Mouse (Mus musculus): ENCODE data around the gene Fignl1.

Fignl1 gene

GRCm38 (mm10) chr11:11832755-11833084 is 24.0 kb upstream of the Fignl1 start:
- DNase-seq (ENCODE audit: low spot score in 2 of 2) = no peak

DNA sequence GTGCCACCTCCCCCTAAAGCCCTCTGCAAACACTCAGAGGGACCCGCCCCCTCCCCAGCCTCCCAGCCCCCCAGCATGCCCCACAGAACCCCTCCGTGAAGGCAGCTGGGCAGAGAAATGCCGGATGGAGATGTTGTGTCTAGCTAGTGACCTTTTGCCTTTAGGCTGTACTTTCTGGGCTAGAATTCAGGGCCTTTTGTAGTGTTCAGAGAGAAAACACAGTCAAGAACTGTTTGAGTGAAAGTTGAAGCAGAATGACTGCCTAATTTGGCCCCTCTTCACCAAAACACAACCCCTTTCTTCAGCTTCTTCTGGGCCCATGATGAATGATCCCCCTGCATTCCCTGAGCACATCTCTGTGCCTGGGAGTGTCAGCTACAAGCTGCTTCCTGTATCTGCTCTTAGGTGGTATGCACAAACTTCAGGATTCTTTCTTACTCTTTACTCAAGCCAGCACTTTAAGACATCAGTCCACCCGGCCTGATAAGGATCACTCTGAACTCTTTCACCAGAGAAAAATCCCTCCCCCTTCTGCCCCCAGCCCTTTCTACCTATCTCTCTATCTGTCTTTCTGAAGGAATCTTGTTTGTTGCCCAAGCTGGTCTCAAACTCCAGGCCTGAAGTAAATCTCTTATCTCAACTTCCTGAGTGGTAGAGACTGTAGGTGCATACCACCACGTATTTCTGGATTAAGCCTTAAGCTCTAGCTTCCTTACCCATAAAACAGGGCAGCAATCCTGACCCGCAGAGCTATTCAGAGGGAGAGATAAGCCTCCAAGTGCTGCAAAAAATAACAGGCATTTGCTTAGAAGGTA is 23.4 kb upstream of the Fignl1 start:
- DNase-seq (ENCODE audit: low spot score in 2 of 2) = no peak

GRCm38 (mm10) chr11:11831526-11831925 is 22.8 kb upstream of the Fignl1 start:
- no peak for DNase-seq (ENCODE audit: low spot score in 2 of 2)

- no peak for DNase-seq (ENCODE audit: low spot score in 2 of 2)
Observed at GRCm38 (mm10) chr11:11830884-11831495, 22.2 kb upstream of the Fignl1 start.

GRCm38 (mm10) chr11:11829161-11830000 is 20.6 kb upstream of the Fignl1 start:
- no peak for DNase-seq (ENCODE audit: low spot score in 2 of 2)

DNA sequence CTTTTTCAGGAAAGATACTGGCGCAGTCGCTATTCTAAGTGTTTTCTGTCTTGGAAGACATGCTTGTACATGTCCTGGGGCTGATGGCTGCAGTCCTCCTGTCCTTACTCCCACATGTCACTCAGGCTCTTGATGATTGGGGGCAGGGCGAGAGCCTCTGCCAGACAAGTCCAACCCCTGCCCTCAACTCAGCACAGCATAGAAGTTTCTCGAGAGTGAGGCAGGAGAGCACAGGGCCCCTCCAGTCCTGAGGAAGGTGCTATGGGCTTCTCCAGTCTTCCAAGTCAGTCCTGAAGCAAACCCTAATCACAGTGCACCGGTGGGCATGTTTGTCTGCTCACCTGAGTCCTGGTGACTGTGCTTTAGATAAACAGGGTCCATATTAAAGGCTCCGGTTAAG is 20.0 kb upstream of the Fignl1 start:
- no peak for DNase-seq (ENCODE audit: low spot score in 2 of 2)

- no peak for DNase-seq (ENCODE audit: low spot score in 2 of 2)
Observed at GRCm38 (mm10) chr11:11828251-11828650, 19.5 kb upstream of the Fignl1 start.

- no peak for DNase-seq (ENCODE audit: low spot score in 2 of 2)
Observed at GRCm38 (mm10) chr11:11826475-11826874, 17.7 kb upstream of the Fignl1 start.

DNA sequence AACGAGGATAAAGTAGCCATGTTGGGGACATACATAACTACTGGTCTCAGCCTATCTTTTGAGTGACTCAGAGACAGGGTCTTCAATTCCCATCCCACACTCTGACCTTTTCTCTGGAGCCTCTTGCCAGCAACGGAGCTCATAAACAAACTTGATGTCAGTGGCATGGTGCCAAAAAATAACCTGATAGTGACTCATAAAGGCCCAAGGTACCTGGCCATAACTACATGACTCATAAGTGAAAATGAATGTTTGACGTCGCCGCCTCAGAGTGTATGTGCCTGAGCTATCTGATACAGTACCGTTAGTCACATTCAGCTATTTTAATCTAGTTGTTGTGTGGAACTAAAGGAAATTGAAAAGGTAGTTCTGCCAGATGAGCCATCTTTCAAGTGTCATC is 16.9 kb upstream of the Fignl1 start:
- no peak for DNase-seq (ENCODE audit: low spot score in 2 of 2)

DNA sequence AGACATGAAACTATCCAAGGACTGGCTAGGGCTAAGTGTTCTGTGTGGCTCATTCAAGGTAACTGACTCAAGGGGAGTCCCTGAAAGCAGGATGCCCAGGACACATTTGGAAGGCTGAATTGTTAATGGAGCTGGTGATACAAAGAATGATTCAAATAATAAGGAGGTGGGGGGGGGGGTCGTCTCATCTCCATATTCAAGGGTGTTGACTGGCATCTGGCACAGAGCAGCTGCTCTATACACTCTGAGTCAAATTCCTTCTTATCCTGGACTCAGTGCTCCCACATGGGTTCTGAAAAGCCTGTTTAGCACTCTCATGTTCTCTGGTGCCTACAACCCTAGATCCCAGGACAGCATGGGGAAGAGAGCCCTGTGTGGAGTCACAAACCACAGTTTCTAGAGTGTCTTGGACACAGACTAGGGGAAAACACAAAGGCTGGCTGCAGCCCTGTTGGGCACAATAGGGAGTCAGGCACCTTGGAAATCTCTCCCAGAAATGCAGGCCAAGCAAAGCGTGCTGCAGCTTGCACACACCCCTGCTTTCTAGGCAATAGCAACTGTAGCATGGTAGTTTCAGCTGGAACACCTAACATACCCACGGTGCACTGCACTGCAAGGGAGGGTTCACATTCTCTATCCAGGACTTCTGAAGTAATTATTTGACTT is 16.3 kb upstream of the Fignl1 start:
- DNase-seq (ENCODE audit: low spot score in 2 of 2) = no peak

DNA sequence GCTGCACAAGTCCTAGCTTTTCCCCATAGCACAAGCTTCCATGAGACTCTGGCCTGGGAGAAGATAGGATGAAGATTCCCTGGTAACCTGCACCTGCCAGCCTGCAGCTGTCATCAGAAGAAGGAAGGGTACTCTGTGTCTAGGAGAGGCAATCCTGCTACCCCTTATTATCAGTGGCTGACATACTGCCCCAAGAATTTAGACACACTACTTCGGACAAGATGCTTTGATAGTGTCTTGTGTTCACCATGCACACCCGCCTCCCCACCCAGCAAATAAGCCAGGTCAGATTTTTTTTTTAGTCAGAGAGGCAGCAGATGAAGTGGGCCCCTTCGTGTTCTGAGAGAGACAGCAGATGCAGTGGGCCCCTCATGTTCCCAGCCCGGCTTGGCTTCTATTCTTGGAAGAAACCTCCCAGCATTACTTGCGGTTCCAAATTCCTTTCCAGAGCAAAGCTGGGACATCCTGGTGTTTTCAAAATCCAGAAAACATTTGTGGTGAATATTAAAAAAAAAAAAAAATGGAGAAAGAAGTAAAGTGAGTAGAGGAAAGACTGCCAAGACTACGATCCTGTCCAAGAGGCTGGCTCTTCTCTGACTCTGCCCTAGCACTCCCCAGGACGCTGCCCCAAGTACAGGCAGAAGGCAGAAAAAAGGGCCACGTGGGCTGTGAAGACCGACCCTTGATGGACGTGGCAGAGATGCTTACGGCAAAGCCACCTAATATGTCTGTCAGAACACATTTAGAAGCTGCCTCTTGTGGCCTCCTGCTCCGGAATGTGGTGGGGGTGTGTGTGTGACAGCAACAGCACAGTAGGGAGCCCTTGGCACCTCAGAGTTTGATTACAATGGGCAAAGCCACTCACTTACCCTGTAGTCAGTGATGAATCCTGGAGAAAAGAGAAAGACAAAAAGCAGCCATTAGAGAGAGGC is 15.5 kb upstream of the Fignl1 start:
- no peak for DNase-seq (ENCODE audit: low spot score in 2 of 2)

GRCm38 (mm10) chr11:11822181-11823095 is 13.7 kb upstream of the Fignl1 start:
- DNase-seq (ENCODE audit: low spot score in 2 of 2) = no peak

DNA sequence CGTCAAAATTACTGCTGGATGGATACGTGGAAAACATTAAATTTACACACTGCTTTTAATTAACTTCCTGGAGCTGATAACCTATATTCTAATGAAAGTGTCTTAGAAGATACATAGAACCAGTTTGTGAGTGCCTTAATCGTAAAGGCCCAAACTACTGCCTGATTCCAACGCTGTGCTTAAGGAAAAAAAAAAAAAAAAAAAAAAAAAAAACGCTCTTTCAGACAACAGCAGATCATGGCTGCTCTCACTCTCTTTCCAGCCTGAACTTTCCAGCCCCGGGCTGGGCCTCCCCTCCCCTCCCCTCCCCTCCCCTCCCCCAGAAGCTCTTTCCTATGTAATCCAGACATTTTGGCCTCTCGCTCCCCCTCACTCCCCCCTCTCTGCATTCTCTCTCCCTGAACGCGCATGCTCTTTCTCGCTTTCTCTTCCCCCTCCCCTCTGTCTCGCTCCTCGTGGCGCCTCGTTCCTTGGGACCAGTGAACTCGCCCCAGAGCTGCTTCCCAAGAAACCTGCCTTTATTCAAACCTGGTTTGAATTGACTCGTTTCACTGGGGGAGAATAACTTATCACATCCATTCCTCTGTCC is 12.7 kb upstream of the Fignl1 start:
- no peak for DNase-seq (ENCODE audit: low spot score in 2 of 2)

DNA sequence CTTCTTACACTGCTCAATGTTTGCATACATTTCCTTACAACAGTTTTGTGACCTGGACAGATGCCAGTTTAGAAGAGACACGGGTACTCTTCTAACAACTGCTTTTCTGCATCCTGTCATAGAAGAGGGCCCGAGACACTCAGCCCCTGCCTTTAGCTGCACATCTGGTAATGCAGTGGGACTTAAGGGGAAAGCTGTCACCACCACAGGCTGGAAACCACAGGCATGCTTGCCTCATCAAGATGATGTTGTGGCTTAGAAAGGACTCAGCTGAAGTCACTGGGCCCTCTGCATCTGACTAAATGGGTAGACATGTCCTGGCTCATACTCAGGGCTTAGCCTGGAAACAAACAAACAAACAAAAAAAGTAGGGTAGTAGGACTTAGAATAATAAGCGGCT is 12.0 kb upstream of the Fignl1 start:
- DNase-seq (ENCODE audit: low spot score in 2 of 2) = no peak

DNA sequence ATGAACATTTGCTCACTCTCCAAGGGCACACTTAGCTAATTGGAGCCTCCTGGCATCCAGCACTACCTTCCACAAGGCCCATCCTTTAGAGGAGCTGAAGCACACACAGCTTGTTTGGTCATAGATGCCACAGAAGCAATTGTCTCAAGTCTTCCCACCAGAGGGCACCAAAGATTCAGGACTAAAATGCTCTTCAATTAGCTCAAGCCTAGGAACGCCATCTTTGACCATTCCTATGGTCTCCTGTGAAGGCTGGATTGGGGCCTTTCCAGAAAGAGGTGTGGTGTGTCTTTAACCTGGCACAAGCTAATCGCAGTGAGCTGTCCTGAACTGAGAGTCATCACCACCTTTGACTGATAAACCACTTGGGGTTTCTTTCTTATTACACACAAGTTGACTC is 11.5 kb upstream of the Fignl1 start:
- peak; percentile 56 to 67 for DNase-seq (ENCODE audit: low spot score in 2 of 2)

- DNase-seq (ENCODE audit: low spot score in 2 of 2) = no peak
Observed at GRCm38 (mm10) chr11:11819206-11819605, 10.4 kb upstream of the Fignl1 start.

DNA sequence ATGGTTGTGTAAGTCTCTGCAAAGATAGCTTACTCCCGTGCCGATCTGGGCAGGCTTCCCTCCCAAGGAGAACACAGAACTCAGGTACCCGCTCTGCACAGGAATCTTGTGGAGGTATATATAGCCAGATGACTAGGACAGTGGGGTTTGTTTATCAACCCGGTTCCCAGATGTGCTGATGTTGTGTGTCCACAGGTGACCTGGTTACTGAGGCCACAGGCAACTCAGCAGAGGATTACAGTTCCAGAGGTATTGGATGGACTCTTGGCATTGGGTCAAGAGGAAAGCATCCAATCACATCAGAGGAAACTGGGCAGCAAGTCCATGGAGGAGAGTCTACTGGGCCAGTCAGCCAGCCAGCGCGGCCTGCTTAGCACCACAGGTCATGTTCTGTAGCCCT is 10.0 kb upstream of the Fignl1 start:
- no peak for DNase-seq (ENCODE audit: low spot score in 2 of 2)

DNA sequence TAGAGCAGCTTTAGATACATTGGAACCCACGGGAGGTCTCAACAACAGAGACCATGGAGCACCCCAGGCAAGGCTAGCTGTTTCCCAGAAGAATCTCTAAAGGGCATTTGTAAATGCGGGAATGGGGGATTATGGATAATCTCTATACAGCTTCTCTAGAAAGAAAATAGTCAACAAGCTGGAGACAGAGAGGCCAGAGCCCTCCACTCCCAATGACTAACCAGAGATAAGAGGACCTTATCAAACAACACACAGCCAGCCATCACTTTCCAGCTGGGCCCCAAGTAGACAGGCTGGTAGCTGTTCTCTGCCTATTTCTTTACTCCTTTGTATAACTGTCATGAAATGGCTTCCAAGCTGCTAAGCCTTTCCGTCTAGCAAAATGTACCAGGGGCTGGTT is 7.0 kb upstream of the Fignl1 start:
- DNase-seq (ENCODE audit: low spot score in 2 of 2) = no peak

DNA sequence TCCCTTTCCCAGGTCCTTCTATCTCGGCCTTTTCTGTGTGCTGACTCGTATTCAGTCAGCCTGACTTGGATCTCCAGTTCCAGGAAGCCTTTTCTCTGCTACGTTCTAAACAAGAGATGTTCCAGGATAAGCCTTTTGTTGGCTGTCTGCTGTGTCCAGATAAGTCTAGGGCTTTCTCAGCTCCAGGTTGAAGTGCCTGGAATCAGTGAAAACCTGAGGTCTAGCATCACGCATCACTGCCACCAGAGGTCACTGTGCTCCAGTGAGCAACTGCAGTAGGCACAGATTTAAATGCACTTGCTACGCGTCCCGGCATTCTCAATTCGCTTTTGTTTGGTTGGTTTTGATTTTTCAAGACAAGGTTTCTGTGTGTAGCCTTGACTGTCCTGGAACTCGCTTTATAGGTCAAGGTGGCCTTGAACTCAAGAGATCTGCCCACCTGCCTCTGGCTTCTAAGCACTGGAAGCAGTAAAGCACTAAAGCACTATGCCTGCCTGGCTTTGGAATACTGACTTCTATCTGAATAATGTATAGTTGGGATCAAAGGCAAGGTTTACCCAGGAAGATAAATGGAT is 3.2 kb upstream of the Fignl1 start:
- DNase-seq (ENCODE audit: low spot score in 2 of 2) = peak; percentile 53 to 65

All from natural killer cell, adult 2 months (primary cell).